Mouse (Mus musculus): ENCODE measurements around the gene Inppl1.

GRCm38 (mm10) chr7:101834903-101835302 lies 3.1 kb downstream of the Inppl1 start:
- TF ChIP-seq CTCF (IDR thresholded peaks at IDR 0.05; ENCODE audit: insufficient read depth, low read depth, low read length) (no peak), POLR2A (IDR thresholded peaks at IDR 0.05; ENCODE audit: insufficient read depth, low read depth, low read length) (no peak)

Data from olfactory bulb, adult 2 months (tissue).